Mouse (Mus musculus): ENCODE results near the gene Cebpg. TPM values are rescaled to one million over a fixed set of nuclear protein-coding genes. Genes with fewer than 3 reads are reported as not detected.

Cebpg gene
- 40.5 and 43.7 TPM in 2 replicates for polyA plus RNA-seq (2015; fragmentation: Nextera tagmentation; extraction: Ambion mirVana)

GRCm38 (mm10) chr7:35056436-35056864 lies at the start of gene Cebpg:
Gene Cebpg, minus strand, starts transcription at chr7:35056573.
- peak; percentile 95 for DNase-seq (ENCODE audit: low spot score)

- no peak for DNase-seq (ENCODE audit: low spot score)
Measured at GRCm38 (mm10) chr7:35099528-35099927, 43.2 kb upstream of the Cebpg start.

GRCm38 (mm10) chr7:35098777-35099176 lies 42.4 kb upstream of the Cebpg start:
- no peak for DNase-seq (ENCODE audit: low spot score)

- DNase-seq (ENCODE audit: low spot score): no peak
Measured at GRCm38 (mm10) chr7:35094975-35095678, 38.8 kb upstream of the Cebpg start.

- no peak for DNase-seq (ENCODE audit: low spot score)
Measured at GRCm38 (mm10) chr7:35090550-35090949, 34.2 kb upstream of the Cebpg start.

GRCm38 (mm10) chr7:35086271-35086861 lies 30.0 kb upstream of the Cebpg start:
- DNase-seq (ENCODE audit: low spot score): peak; percentile 5

GRCm38 (mm10) chr7:35084565-35085360 lies 28.4 kb upstream of the Cebpg start:
- DNase-seq (ENCODE audit: low spot score): no peak

GRCm38 (mm10) chr7:35081406-35082104 lies 25.2 kb upstream of the Cebpg start:
- DNase-seq (ENCODE audit: low spot score): no peak

- DNase-seq (ENCODE audit: low spot score): no peak
Measured at GRCm38 (mm10) chr7:35080843-35081338, 24.5 kb upstream of the Cebpg start.

GRCm38 (mm10) chr7:35076645-35077044 lies 20.3 kb upstream of the Cebpg start:
- DNase-seq (ENCODE audit: low spot score): no peak

GRCm38 (mm10) chr7:35066640-35067212 lies 10.4 kb upstream of the Cebpg start:
- no peak for DNase-seq (ENCODE audit: low spot score)

GRCm38 (mm10) chr7:35065958-35066357 lies 9.6 kb upstream of the Cebpg start:
- DNase-seq (ENCODE audit: low spot score): no peak

GRCm38 (mm10) chr7:35064286-35065258 lies 8.2 kb upstream of the Cebpg start:
- DNase-seq (ENCODE audit: low spot score): no peak

GRCm38 (mm10) chr7:35059467-35059866 lies 3.1 kb upstream of the Cebpg start:
- DNase-seq (ENCODE audit: low spot score): no peak

- DNase-seq (ENCODE audit: low spot score): no peak
Measured at GRCm38 (mm10) chr7:35058329-35058728, 2.0 kb upstream of the Cebpg start.

GRCm38 (mm10) chr7:35057569-35057968 lies 1.2 kb upstream of the Cebpg start:
- DNase-seq (ENCODE audit: low spot score): no peak

GRCm38 (mm10) chr7:35056999-35057398 lies 626 bp upstream of the Cebpg start:
- DNase-seq (ENCODE audit: low spot score): no peak

GRCm38 (mm10) chr7:35055619-35056435 lies 546 bp downstream of the Cebpg start:
- peak; percentile 5 for DNase-seq (ENCODE audit: low spot score)

Measured in thymus, postnatal 0 days (tissue).